Mouse (Mus musculus): ENCODE measurements around the gene Gm49450. TPM values are rescaled to one million over a fixed set of nuclear protein-coding genes. Genes with fewer than 3 reads are reported as not detected.
"Not testable (repeated sequence)": the region's sequence is repeated elsewhere in the genome, so short reads cannot be mapped to it uniquely, and the experiment has no call there.

Gm49450 gene
- polyA plus RNA-seq, 1 experiment, result 23.9 TPM

DNA sequence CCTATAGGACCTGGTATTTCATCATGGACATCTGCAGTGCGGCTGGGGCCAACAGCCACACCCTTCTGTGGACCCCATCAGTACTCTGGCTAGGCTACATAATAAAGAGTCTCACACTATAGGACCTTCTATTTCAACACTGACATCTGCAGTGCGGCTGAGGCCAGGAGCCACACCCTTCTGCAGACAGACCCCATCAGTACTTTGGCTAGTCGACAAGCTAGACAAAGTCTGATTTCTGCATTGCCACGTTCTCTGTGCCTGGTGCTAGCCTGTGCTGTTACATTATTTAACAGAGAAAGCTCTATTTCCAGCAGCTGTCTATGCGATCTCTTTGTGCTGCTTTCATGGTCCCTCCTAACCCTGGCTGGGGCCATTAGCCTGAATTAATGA lies 1.3 kb downstream of the Gm49450 start:
- TF ChIP-seq CTCF (IDR thresholded peaks at IDR 0.05; ENCODE audit: extremely low read depth, insufficient read length, insufficient replicate concordance, low read depth, low read length), result no peak
- TF ChIP-seq POLR2A (IDR thresholded peaks at IDR 0.05; ENCODE audit: low read depth, low read length), result no peak
- WGBS, result 32% methylated on average over 5 of the region's 5 CpGs
- H3K27ac ChIP-seq (ENCODE audit: insufficient read depth, low read depth, low read length), result no peak overlapping the region
- H3K4me1 ChIP-seq (ENCODE audit: control insufficient read depth, insufficient read depth, insufficient read length, low read length), result 0 out of 2 replicates have a peak, but pooled peaks cover 2% of the 10 kb centered on the region
- no peaks in the 10 kb centered on the region for H3K36me3 ChIP-seq (ENCODE audit: control insufficient read depth, insufficient read depth, low read length)
- H3K27me3 ChIP-seq (ENCODE audit: control insufficient read depth, insufficient read depth, low read length), result no peaks in the 10 kb centered on the region
- peak overlapping the region; percentile 44; the same call in 1 of the 2 replicates for H3K4me3 ChIP-seq (ENCODE audit: low read depth, low read length)

DNA sequence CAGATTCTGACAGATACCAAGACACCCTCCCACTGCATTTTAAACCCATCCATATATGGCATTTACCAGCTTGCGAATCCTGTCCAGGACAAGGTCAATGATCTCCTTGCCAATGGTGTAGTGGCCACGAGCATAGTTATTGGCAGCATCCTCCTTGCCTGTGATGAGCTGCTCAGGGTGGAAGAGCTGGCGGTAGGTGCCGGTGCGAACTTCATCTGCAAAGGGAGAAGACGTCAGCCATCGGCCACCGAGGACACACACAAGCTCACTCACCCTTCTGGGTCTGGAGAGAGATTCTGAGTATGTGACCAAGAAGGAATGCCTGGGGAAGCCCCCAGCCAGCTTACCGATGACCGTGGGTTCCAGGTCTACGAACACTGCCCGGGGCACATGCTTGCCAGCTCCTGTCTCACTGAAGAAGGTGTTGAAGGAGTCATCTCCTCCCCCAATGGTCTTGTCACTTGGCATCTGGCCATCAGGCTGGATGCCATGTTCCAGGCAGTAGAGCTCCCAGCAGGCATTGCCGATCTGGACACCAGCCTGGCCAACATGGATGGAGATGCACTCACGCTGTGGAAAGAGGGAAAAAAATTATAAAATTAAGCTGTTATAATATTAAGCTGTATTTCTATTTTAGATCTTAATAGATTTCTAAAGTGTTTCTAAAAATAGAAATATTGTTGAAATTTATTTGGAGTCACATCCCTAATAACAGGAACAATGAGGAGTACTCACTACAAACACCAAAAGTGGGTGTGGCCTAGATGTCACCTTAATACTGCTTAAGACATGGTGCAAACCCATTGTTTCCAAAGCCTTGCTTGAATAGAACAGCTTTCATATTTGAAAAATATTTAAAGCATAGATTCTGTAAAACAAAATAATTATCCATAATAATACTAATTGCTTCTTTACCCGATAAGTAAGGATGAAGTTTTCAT lies 2.0 kb downstream of the Gm49450 start:
- H3K4me3 ChIP-seq (ENCODE audit: low read depth, low read length); H3K4me1 ChIP-seq (ENCODE audit: control insufficient read depth, insufficient read depth, insufficient read length, low read length); H3K27me3 ChIP-seq (ENCODE audit: control insufficient read depth, insufficient read depth, low read length); H3K36me3 ChIP-seq (ENCODE audit: control insufficient read depth, insufficient read depth, low read length); H3K27ac ChIP-seq (ENCODE audit: insufficient read depth, low read depth, low read length): not testable (repeated sequence)
- 85% methylated on average over 11 of the region's 15 CpGs for WGBS

DNA sequence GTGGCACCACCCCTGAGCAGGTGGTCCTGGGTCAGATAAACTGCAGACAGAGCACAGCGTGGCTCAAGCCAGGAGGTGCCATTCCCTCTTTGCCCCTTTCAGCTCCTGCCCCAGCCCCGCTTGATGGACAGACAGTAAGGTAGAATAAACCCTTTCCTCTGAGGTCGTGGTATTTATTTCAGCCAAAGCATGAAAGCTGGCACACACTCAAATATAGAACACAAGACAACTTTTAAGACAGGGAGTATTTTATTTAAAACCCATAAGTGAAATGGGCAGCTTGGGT lies 3.8 kb downstream of the Gm49450 start:
- H3K4me3 ChIP-seq (ENCODE audit: low read depth, low read length), result no peak overlapping the region
- H3K36me3 ChIP-seq (ENCODE audit: control insufficient read depth, insufficient read depth, low read length), result no peaks in the 10 kb centered on the region
- WGBS, result 72% methylated on average over 3 of the region's 3 CpGs
- TF ChIP-seq POLR2A (IDR thresholded peaks at IDR 0.05; ENCODE audit: low read depth, low read length) (no peak), CTCF (IDR thresholded peaks at IDR 0.05; ENCODE audit: extremely low read depth, insufficient read length, insufficient replicate concordance, low read depth, low read length) (no peak)
- H3K27me3 ChIP-seq (ENCODE audit: control insufficient read depth, insufficient read depth, low read length), result no peaks in the 10 kb centered on the region
- H3K4me1 ChIP-seq (ENCODE audit: control insufficient read depth, insufficient read depth, insufficient read length, low read length), result 0 out of 2 replicates have a peak, but pooled peaks cover 2% of the 10 kb centered on the region
- H3K27ac ChIP-seq (ENCODE audit: insufficient read depth, low read depth, low read length), result no peak overlapping the region

DNA sequence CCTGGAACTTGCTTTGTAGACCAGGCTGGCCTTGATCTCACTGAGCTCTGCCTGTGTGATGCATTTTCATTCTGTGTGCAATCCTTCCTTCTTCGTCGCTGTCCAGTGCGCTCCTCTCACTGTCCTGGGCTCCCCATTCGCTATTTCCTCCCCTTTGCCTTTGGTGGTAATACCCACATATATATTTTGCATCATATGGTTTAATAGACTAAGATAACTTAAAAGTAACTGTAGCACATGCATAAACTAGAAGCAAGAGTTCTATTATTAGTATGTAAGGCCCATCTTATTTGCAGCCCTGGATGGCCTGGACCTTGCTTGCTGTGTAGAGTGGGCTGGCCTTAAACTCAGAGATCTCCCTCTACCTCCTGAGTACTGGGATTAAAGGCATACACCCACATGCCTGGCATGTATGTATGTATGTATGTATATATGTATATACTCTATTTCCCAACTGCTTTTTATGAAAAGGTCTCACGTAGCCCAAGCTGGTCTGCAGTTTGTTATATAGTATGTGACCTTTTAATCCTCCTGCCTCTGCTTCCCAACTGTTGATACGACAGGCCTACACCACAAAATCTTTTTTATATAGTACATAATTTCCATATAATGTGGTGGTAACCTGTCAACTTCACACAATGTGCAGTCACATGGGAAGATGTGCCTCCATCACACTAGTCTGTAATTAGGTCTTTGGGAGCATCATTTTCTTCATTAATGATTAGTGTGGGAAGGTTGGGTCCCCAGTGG lies 4.3 kb downstream of the Gm49450 start:
- Histone ChIP-seq H3K4me1 (ENCODE audit: control insufficient read depth, insufficient read depth, insufficient read length, low read length) (0 out of 2 replicates have a peak, but pooled peaks cover 2% of the 10 kb centered on the region), H3K4me3 (ENCODE audit: low read depth, low read length) (no peak overlapping the region), H3K27ac (ENCODE audit: insufficient read depth, low read depth, low read length) (no peak overlapping the region), H3K27me3 (ENCODE audit: control insufficient read depth, insufficient read depth, low read length) (no peaks in the 10 kb centered on the region), H3K36me3 (ENCODE audit: control insufficient read depth, insufficient read depth, low read length) (no peaks in the 10 kb centered on the region)
- TF ChIP-seq CTCF (IDR thresholded peaks at IDR 0.05; ENCODE audit: extremely low read depth, insufficient read length, insufficient replicate concordance, low read depth, low read length), result no peak
- TF ChIP-seq POLR2A (IDR thresholded peaks at IDR 0.05; ENCODE audit: low read depth, low read length), result no peak
- WGBS, result 86% methylated on average over 6 of the region's 6 CpGs

DNA sequence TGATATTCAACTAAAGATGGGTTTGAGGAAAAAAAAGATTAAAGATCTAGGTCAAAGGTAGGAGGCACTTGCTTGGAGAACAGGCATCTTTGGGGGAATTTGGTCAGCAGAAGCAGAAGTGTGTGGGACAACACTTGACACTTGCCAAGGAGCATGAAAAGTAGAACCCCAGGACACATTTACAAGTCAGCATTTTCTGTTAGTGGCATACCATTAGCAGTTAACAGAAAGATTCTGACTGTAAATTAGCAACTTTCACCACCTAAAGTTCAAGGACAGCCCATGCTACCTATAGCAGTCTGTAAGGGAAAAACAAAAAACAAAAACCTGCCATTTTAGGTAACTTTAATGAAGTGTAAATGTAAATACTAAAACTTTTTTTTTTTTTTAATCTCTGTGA lies 5.0 kb downstream of the Gm49450 start:
- no peak for TF ChIP-seq CTCF (IDR thresholded peaks at IDR 0.05; ENCODE audit: extremely low read depth, insufficient read length, insufficient replicate concordance, low read depth, low read length)
- no peak for TF ChIP-seq POLR2A (IDR thresholded peaks at IDR 0.05; ENCODE audit: low read depth, low read length)
- H3K4me3 ChIP-seq (ENCODE audit: low read depth, low read length), result no peak overlapping the region
- no peak overlapping the region for H3K27ac ChIP-seq (ENCODE audit: insufficient read depth, low read depth, low read length)
- H3K36me3 ChIP-seq (ENCODE audit: control insufficient read depth, insufficient read depth, low read length), result no peaks in the 10 kb centered on the region
- 0 out of 2 replicates have a peak, but pooled peaks cover 2% of the 10 kb centered on the region for H3K4me1 ChIP-seq (ENCODE audit: control insufficient read depth, insufficient read depth, insufficient read length, low read length)
- H3K27me3 ChIP-seq (ENCODE audit: control insufficient read depth, insufficient read depth, low read length), result no peaks in the 10 kb centered on the region

DNA sequence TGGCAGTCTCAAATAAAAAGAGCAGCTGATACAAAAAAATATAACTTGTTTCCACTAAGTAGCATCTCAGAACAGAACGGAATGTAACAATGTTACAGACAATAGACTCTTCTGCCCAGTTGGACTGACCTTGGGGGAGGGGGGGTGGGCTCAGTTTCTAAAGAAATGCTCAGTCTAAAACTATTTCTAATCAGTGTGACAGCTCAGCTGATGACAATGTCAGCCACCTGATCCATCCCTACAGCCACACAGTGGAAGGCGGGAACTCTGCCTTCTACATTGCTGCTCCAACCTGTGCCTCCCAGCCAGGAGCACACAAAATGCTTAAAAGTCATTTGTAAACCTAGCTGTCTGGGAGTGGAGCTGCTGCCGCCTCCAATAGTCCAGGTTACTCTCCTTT lies 5.5 kb downstream of the Gm49450 start:
- Histone ChIP-seq H3K27me3 (ENCODE audit: control insufficient read depth, insufficient read depth, low read length) (no peaks in the 10 kb centered on the region), H3K4me3 (ENCODE audit: low read depth, low read length) (no peak overlapping the region), H3K4me1 (ENCODE audit: control insufficient read depth, insufficient read depth, insufficient read length, low read length) (0 out of 2 replicates have a peak, but pooled peaks cover 2% of the 10 kb centered on the region), H3K27ac (ENCODE audit: insufficient read depth, low read depth, low read length) (no peak overlapping the region), H3K36me3 (ENCODE audit: control insufficient read depth, insufficient read depth, low read length) (no peaks in the 10 kb centered on the region)
- 79% methylated on average over 3 of the region's 3 CpGs for WGBS
- TF ChIP-seq POLR2A (IDR thresholded peaks at IDR 0.05; ENCODE audit: low read depth, low read length), result no peak

DNA sequence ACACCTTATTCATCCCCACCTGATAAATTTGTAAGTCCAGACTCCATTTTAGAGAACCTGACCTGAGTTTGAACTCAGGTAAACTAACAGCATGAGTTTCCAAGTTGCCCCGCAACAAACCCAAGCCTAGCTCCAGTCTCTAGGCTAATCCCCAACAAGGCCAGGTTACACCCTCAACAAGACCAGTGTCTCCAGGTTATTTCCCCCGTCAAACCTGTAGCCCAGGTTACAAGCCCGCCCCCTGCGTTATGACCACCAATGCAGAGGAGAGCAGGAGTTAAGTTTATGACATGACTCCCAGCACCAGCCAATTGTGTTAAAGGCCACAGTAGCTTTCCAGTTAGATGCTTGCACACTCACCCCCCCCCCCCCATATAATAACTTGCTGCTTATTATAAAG lies 10.2 kb downstream of the Gm49450 start:
- no peaks in the 10 kb centered on the region for H3K4me1 ChIP-seq (ENCODE audit: control insufficient read depth, insufficient read depth, insufficient read length, low read length)
- H3K36me3 ChIP-seq (ENCODE audit: control insufficient read depth, insufficient read depth, low read length), result no peaks in the 10 kb centered on the region
- H3K4me3 ChIP-seq (ENCODE audit: low read depth, low read length), result no peak overlapping the region
- H3K27me3 ChIP-seq (ENCODE audit: control insufficient read depth, insufficient read depth, low read length), result no peaks in the 10 kb centered on the region
- H3K27ac ChIP-seq (ENCODE audit: insufficient read depth, low read depth, low read length), result no peak overlapping the region
- TF ChIP-seq CTCF (IDR thresholded peaks at IDR 0.05; ENCODE audit: extremely low read depth, insufficient read length, insufficient replicate concordance, low read depth, low read length) (no peak), POLR2A (IDR thresholded peaks at IDR 0.05; ENCODE audit: low read depth, low read length) (no peak)
- WGBS, result 84% methylated on average over 4 of the region's 4 CpGs

Data from small intestine, adult 2 months (tissue).